Mouse (Mus musculus): ENCODE data around the gene Ubac1. TPM values are rescaled to one million over a fixed set of nuclear protein-coding genes. Genes with fewer than 3 reads are reported as not detected.

Gene Ubac1
- polyA plus RNA-seq (2012; rRNA removed), result 65.1 and 71.2 TPM in 2 replicates

DNA sequence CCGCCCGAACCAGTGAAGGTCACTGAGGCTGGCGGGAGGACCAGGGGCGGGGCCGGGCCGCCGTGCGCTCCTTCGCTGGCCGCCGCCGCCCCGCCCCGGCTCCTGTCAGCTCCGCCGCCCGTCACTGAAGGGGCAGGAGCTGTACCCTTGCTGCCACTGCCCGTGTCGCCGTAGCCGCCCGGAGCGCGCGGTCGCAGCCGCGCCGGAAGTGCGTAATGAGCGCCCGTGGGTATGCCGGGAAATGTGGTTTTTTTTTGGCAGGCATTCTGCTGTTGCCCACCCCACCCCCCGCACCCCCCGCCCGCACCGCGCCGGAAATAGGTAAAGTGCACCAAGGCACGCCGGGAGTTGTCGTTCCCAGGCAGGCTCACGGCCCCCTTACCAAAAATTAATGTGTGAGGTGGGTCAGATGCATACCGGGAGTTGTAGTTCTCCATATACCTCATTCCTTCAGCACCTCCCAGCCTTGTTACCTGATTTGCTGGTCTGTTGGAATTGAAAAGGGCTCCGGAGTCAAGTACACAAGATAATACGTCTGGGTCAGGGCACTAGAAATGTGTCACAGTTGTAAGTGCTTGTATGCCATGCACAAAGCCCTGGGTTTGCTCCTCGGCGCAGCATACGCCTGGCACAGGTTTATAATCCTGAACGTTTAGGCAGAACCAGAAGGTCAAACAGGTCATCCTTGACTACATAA, at the start of gene Ubac1:
Gene Ubac1 (minus strand): TSS at position 187 of the 697 bp plus-strand sequence.
- Histone ChIP-seq H3K4me1 (ENCODE audit: control insufficient read depth, insufficient read depth, low read length) (peaks cover 3% of the 10 kb centered on the region), H3K4me3 (ENCODE audit: control insufficient read depth, low read depth, low read length) (peak within 1 kb of the TSS; percentile 92), H3K36me3 (ENCODE audit: control insufficient read depth, insufficient read depth, low read length) (no peaks in the 10 kb centered on the region), H3K27ac (ENCODE audit: control insufficient read depth, insufficient read depth, low read depth, low read length) (peak within 1 kb of the TSS; percentile 46), H3K27me3 (ENCODE audit: control insufficient read depth, insufficient read depth, low read length) (no peaks in the 10 kb centered on the region)
- no peak for TF ChIP-seq CTCF (IDR thresholded peaks at IDR 0.05; ENCODE audit: control insufficient read depth, insufficient read depth, insufficient replicate concordance, low read depth, low read length)
- peak; percentile 70 for TF ChIP-seq POLR2A (IDR thresholded peaks at IDR 0.05; ENCODE audit: control insufficient read depth, low read depth, low read length)

- Histone ChIP-seq H3K4me3 (ENCODE audit: control insufficient read depth, low read depth, low read length) (no peak overlapping the region), H3K36me3 (ENCODE audit: control insufficient read depth, insufficient read depth, low read length) (no peaks in the 10 kb centered on the region), H3K4me1 (ENCODE audit: control insufficient read depth, insufficient read depth, low read length) (no peaks in the 10 kb centered on the region), H3K27ac (ENCODE audit: control insufficient read depth, insufficient read depth, low read depth, low read length) (no peak overlapping the region), H3K27me3 (ENCODE audit: control insufficient read depth, insufficient read depth, low read length) (no peaks in the 10 kb centered on the region)
- TF ChIP-seq CTCF (IDR thresholded peaks at IDR 0.05; ENCODE audit: control insufficient read depth, insufficient read depth, insufficient replicate concordance, low read depth, low read length) (no peak), POLR2A (IDR thresholded peaks at IDR 0.05; ENCODE audit: control insufficient read depth, low read depth, low read length) (no peak)
These were observed 47.0 kb upstream of the Ubac1 start for GRCm38 (mm10) chr2:26068592-26068991.

DNA sequence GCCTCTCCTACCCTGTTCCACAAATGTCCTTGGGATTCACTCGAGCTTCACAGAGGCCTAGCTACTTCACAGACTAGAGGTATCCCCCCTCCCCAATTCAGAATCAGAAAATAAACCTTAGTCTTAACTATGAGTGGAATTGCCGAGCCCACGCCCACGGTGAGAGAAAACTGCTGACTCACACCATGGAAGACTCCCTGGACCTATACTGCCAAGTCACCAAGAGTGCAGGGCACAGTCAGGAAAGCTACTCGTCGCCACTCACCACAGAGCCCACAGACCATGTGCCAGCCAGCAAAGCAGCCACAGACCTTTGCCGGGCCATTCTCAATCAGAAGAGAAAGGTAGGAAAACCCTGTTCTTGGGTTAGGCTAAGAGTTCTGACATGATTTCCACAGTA, 46.6 kb upstream of the Ubac1 start:
- H3K36me3 ChIP-seq (ENCODE audit: control insufficient read depth, insufficient read depth, low read length), result no peaks in the 10 kb centered on the region
- H3K27me3 ChIP-seq (ENCODE audit: control insufficient read depth, insufficient read depth, low read length), result no peaks in the 10 kb centered on the region
- no peak overlapping the region; the same call in 1 of the 2 replicates for H3K27ac ChIP-seq (ENCODE audit: control insufficient read depth, insufficient read depth, low read depth, low read length)
- no peaks in the 10 kb centered on the region for H3K4me1 ChIP-seq (ENCODE audit: control insufficient read depth, insufficient read depth, low read length)
- H3K4me3 ChIP-seq (ENCODE audit: control insufficient read depth, low read depth, low read length), result no peak overlapping the region
- TF ChIP-seq CTCF (IDR thresholded peaks at IDR 0.05; ENCODE audit: control insufficient read depth, insufficient read depth, insufficient replicate concordance, low read depth, low read length) (no peak), POLR2A (IDR thresholded peaks at IDR 0.05; ENCODE audit: control insufficient read depth, low read depth, low read length) (no peak)

GRCm38 (mm10) chr2:26066527-26066926, 45.0 kb upstream of the Ubac1 start:
- no peak for TF ChIP-seq CTCF (IDR thresholded peaks at IDR 0.05; ENCODE audit: control insufficient read depth, insufficient read depth, insufficient replicate concordance, low read depth, low read length)
- TF ChIP-seq POLR2A (IDR thresholded peaks at IDR 0.05; ENCODE audit: control insufficient read depth, low read depth, low read length), result no peak
- H3K27ac ChIP-seq (ENCODE audit: control insufficient read depth, insufficient read depth, low read depth, low read length), result no peak overlapping the region
- H3K27me3 ChIP-seq (ENCODE audit: control insufficient read depth, insufficient read depth, low read length), result no peaks in the 10 kb centered on the region
- H3K4me3 ChIP-seq (ENCODE audit: control insufficient read depth, low read depth, low read length), result no peak overlapping the region
- H3K4me1 ChIP-seq (ENCODE audit: control insufficient read depth, insufficient read depth, low read length), result no peaks in the 10 kb centered on the region
- no peaks in the 10 kb centered on the region for H3K36me3 ChIP-seq (ENCODE audit: control insufficient read depth, insufficient read depth, low read length)

DNA sequence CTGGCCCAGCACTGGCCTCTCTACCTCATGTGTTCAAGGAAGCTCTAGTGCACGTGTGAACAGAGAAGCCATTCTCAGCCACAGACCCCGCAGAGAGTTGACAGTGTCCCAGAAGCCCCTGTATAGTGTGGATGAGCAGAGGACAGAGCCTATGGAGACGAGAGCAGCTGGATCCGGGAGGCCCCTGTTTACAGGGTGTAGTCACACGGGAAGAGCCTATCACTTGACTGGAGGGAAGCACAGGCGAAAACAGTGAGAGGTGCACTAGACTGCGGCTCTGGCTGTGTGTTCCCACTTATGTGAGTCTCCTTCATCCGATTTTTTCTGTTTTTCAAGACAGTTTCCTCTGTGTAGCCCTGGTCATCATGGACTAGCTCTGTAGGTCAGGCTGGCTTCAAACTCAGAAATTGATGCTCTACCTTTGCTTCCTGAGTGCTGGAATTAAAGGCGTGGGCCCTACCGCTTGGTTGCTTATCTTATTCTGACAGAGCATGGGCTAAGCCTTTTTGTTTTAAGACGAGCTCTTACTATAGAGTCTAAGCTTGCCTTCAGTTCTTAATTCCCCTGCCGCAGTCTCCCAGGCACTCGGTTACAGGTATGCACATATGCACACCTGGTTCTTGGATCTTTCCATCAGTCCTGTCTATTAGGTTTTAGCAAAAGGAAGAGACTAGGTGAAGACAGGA, 41.3 kb upstream of the Ubac1 start:
- Histone ChIP-seq H3K4me1 (ENCODE audit: control insufficient read depth, insufficient read depth, low read length) (no peaks in the 10 kb centered on the region), H3K36me3 (ENCODE audit: control insufficient read depth, insufficient read depth, low read length) (no peaks in the 10 kb centered on the region), H3K4me3 (ENCODE audit: control insufficient read depth, low read depth, low read length) (no peak overlapping the region), H3K27ac (ENCODE audit: control insufficient read depth, insufficient read depth, low read depth, low read length) (no peak overlapping the region), H3K27me3 (ENCODE audit: control insufficient read depth, insufficient read depth, low read length) (no peaks in the 10 kb centered on the region)
- TF ChIP-seq CTCF (IDR thresholded peaks at IDR 0.05; ENCODE audit: control insufficient read depth, insufficient read depth, insufficient replicate concordance, low read depth, low read length) (no peak), POLR2A (IDR thresholded peaks at IDR 0.05; ENCODE audit: control insufficient read depth, low read depth, low read length) (no peak)

DNA sequence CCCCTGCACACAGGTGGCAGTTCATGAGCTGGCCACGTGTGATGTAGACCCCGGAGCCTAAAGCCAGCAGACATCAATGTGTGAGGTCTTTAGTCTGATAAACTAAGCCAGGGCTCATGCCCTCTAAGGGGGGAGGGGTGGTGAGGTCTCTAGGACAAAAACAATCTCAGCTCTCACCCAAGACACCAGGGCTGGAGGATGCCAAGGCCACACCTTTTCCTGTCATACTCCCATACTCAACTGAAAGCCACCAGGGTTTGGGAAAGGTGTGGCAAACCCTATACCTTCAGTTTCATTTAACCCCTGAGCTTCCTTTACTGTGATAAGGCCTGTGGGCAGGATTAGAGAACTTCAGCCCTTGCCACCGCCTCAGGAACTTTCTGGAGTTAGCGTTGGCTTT, 40.7 kb upstream of the Ubac1 start:
- TF ChIP-seq CTCF (IDR thresholded peaks at IDR 0.05; ENCODE audit: control insufficient read depth, insufficient read depth, insufficient replicate concordance, low read depth, low read length) (no peak), POLR2A (IDR thresholded peaks at IDR 0.05; ENCODE audit: control insufficient read depth, low read depth, low read length) (no peak)
- H3K27me3 ChIP-seq (ENCODE audit: control insufficient read depth, insufficient read depth, low read length), result no peaks in the 10 kb centered on the region
- H3K27ac ChIP-seq (ENCODE audit: control insufficient read depth, insufficient read depth, low read depth, low read length), result no peak overlapping the region
- H3K4me1 ChIP-seq (ENCODE audit: control insufficient read depth, insufficient read depth, low read length), result no peaks in the 10 kb centered on the region
- no peaks in the 10 kb centered on the region for H3K36me3 ChIP-seq (ENCODE audit: control insufficient read depth, insufficient read depth, low read length)
- H3K4me3 ChIP-seq (ENCODE audit: control insufficient read depth, low read depth, low read length), result no peak overlapping the region

DNA sequence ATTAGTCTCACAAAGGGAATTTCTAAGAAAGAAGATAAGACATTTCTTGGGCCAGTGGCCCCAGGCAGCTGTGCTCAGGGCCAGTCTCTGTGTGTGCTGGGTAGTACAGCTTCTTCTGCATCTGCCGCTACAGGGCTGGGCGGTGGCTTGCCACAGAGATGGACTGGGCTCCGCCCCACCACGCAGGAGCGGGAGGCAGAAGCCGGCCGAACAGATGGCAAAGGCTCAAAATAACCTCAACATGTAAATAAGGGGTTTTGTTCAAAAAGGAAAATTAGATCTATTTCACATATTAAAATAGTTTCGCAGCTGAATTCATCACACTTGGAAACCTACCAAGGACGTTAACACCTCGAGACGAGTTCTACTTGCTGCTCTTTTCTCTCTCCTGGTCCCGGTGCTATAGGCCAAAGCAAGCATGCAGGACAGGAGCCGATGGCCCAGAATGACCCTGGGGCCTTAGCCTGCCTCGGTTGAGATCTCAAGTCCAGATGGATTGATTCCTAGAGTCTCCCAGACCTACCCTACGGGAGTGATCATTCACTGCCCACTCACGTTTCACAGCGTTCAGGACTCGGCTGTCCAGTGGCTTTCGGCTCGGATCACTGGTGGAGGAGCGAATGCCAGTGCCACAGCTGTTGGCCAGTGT, 39.6 kb upstream of the Ubac1 start:
- H3K4me3 ChIP-seq (ENCODE audit: control insufficient read depth, low read depth, low read length), result no peak overlapping the region
- no peak overlapping the region for H3K27ac ChIP-seq (ENCODE audit: control insufficient read depth, insufficient read depth, low read depth, low read length)
- no peaks in the 10 kb centered on the region for H3K4me1 ChIP-seq (ENCODE audit: control insufficient read depth, insufficient read depth, low read length)
- H3K36me3 ChIP-seq (ENCODE audit: control insufficient read depth, insufficient read depth, low read length), result no peaks in the 10 kb centered on the region
- no peaks in the 10 kb centered on the region for H3K27me3 ChIP-seq (ENCODE audit: control insufficient read depth, insufficient read depth, low read length)
- TF ChIP-seq CTCF (IDR thresholded peaks at IDR 0.05; ENCODE audit: control insufficient read depth, insufficient read depth, insufficient replicate concordance, low read depth, low read length) (no peak), POLR2A (IDR thresholded peaks at IDR 0.05; ENCODE audit: control insufficient read depth, low read depth, low read length) (no peak)
